Mouse (Mus musculus): Measurements from ENCODE around the gene Ssr2.

Ssr2 gene

GRCm38 (mm10) chr3:88575540-88575939 lies at the start of gene Ssr2:
TSS of gene Ssr2 (plus strand) at chr3:88575876.
- DNase-seq (ENCODE audit: low read depth), result no peak

GRCm38 (mm10) chr3:88526157-88527131 lies 49.2 kb upstream of the Ssr2 start:
- peak; percentile 96 for DNase-seq (ENCODE audit: low read depth)

- no peak for DNase-seq (ENCODE audit: low read depth)
These were observed 48.1 kb upstream of the Ssr2 start for GRCm38 (mm10) chr3:88527565-88527964.

- DNase-seq (ENCODE audit: low read depth), result no peak
These were observed 47.0 kb upstream of the Ssr2 start for GRCm38 (mm10) chr3:88528646-88529045.

- DNase-seq (ENCODE audit: low read depth), result no peak
These were observed 46.3 kb upstream of the Ssr2 start for GRCm38 (mm10) chr3:88529204-88530000.

GRCm38 (mm10) chr3:88530082-88530864 lies 45.4 kb upstream of the Ssr2 start:
- peak; percentile 31 for DNase-seq (ENCODE audit: low read depth)

GRCm38 (mm10) chr3:88531348-88532298 lies 44.1 kb upstream of the Ssr2 start:
- peak; percentile 89 for DNase-seq (ENCODE audit: low read depth)

- DNase-seq (ENCODE audit: low read depth), result peak; percentile 25
These were observed 43.4 kb upstream of the Ssr2 start, which contains the start of gene Mex3a for GRCm38 (mm10) chr3:88532299-88532674. TSS of gene Mex3a (plus strand) at chr3:88532395.

- DNase-seq (ENCODE audit: low read depth), result peak; percentile 34
These were observed 42.8 kb upstream of the Ssr2 start for GRCm38 (mm10) chr3:88532689-88533511.

GRCm38 (mm10) chr3:88533706-88534105 lies 42.0 kb upstream of the Ssr2 start:
- DNase-seq (ENCODE audit: low read depth), result no peak

GRCm38 (mm10) chr3:88535005-88535404 lies 40.7 kb upstream of the Ssr2 start:
- DNase-seq (ENCODE audit: low read depth), result no peak

GRCm38 (mm10) chr3:88535527-88535926 lies 40.1 kb upstream of the Ssr2 start:
- no peak for DNase-seq (ENCODE audit: low read depth)

GRCm38 (mm10) chr3:88536103-88536930 lies 39.4 kb upstream of the Ssr2 start:
- DNase-seq (ENCODE audit: low read depth), result no peak

- no peak for DNase-seq (ENCODE audit: low read depth)
These were observed 38.5 kb upstream of the Ssr2 start for GRCm38 (mm10) chr3:88537146-88537545.

- no peak for DNase-seq (ENCODE audit: low read depth)
These were observed 37.2 kb upstream of the Ssr2 start for GRCm38 (mm10) chr3:88538271-88539145.

- no peak for DNase-seq (ENCODE audit: low read depth)
These were observed 36.3 kb upstream of the Ssr2 start for GRCm38 (mm10) chr3:88539397-88539796.

GRCm38 (mm10) chr3:88540085-88540484 lies 35.6 kb upstream of the Ssr2 start:
- DNase-seq (ENCODE audit: low read depth), result no peak
